16 mouse cellular contexts compared by ENCODE assay signal in the genomic region with DNA sequence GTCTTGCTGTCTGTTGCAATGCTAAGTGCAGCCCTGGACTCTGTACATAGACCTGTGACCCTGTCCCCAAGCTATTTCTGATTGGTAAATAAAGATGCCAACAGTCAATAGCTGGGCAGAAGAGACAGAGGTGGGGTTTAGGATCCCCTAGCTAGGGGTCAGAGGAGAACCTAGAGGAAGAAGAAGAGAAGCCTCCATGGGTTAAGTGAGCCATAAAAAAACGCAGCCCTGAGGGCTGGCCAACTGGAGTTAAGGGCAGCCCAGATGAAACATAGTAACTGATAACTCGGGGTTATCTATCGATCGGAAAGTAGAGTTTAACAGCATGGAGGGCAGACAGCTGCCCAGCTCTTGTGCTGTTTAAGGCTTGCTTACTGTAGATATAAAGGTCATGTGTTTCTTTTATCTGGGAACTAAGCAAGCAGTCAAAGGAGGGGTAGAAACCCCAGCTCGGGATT. TPM values are rescaled to one million over a fixed set of nuclear protein-coding genes. Genes with fewer than 3 reads are reported as not detected.
A peak's percentile ranks its signal among the peaks of the same experiment; 100 is the strongest.
DNase-seq lines count a peak whose midpoint lies in the region; ATAC-seq and TF ChIP-seq lines count a peak whose summit lies in the region.
"Had no signal": no experiment of that assay in that cellular context is flagged by ENCODE, and none has a peak within 500 bp of the region (broad histone marks: within the 10 kb centered on the region; RNA-seq: fewer than 3 reads in every experiment).

No protein-coding gene starts in this region.

- TF ChIP-seq CTCF in CH12.LX (conservative IDR thresholded peaks at IDR 0.05 in 1 of 2, IDR thresholded peaks at IDR 0.05 in 1 of 2; ENCODE audit: low read depth in 2 of 2, low read length in 2 of 2): no peak
- TF ChIP-seq CTCF in intestine, postnatal 0 days (IDR thresholded peaks at IDR 0.05; ENCODE audit: low read depth): no peak
- TF ChIP-seq CTCF in kidney, adult 2 months (conservative IDR thresholded peaks at IDR 0.05; ENCODE audit: insufficient read depth, insufficient read length, low read depth, low read length): no peak

- dilution Hi-C loops in CH12.LX (cut with MboI; ENCODE audit: extremely low pct_ligation_motif_present, extremely low pct_unique_long_range_greater_than_20kb, low sequenced_read_pairs): no loop called here

- H3K27ac ChIP-seq in heart, embryonic 15.5 days: peak overlapping the region; percentile 83; the same call in 1 of the 2 replicates
- peak overlapping the region; percentile 97 for H3K27ac ChIP-seq in CH12.LX (ENCODE audit: insufficient read depth, low read depth)
- peak overlapping the region; percentile 69 for H3K27ac ChIP-seq in intestine, postnatal 0 days (ENCODE audit: low read depth, low read length)
- no peak overlapping the region; the same call in 1 of the 2 replicates for H3K27ac ChIP-seq in kidney, adult 2 months (ENCODE audit: insufficient read depth, low read depth, low read length)
- H3K27ac ChIP-seq: hindbrain, embryonic 10.5 days had no signal

- no peaks in the 10 kb centered on the region for H3K36me3 ChIP-seq in heart, embryonic 15.5 days
- peaks cover 25 to 36% of the 10 kb centered on the region in 2 experiments for H3K36me3 ChIP-seq in CH12.LX (replicated peaks in 1 of 2; ENCODE audit: control insufficient read depth in 1 of 2, insufficient read depth in 1 of 2, low read length in 1 of 2)
- peaks cover 5% of the 10 kb centered on the region for H3K36me3 ChIP-seq in intestine, postnatal 0 days (ENCODE audit: control insufficient read depth, insufficient read depth)
- H3K36me3 ChIP-seq in kidney, adult 2 months (ENCODE audit: control insufficient read depth, insufficient read depth, low read length): no peaks in the 10 kb centered on the region

- no peaks in the 10 kb centered on the region for H3K9me3 ChIP-seq in heart, embryonic 15.5 days (replicated peaks)
- no peaks in the 10 kb centered on the region for H3K9me3 ChIP-seq in CH12.LX (replicated peaks; ENCODE audit: low read length)
- no peaks in the 10 kb centered on the region for H3K9me3 ChIP-seq in intestine, postnatal 0 days (ENCODE audit: control insufficient read depth)
- H3K9me3 ChIP-seq: hindbrain, embryonic 10.5 days; midbrain, embryonic 10.5 days had no signal

- no peak for TF ChIP-seq POLR2A in CH12.LX (IDR thresholded peaks at IDR 0.05; ENCODE audit: low read depth, low read length)
- no peak for TF ChIP-seq POLR2A in kidney, adult 2 months (IDR thresholded peaks at IDR 0.05; ENCODE audit: low read depth, low read length)

- H3K4me3 ChIP-seq in heart, embryonic 15.5 days: no peak overlapping the region
- H3K4me3 ChIP-seq in CH12.LX (replicated peaks in 1 of 3; ENCODE audit: low read depth in 2 of 3, low read length in 2 of 3, poor library complexity in 1 of 3): no peak overlapping the region
- no peak overlapping the region for H3K4me3 ChIP-seq in intestine, postnatal 0 days (ENCODE audit: low read depth, low read length)
- no peak overlapping the region for H3K4me3 ChIP-seq in kidney, adult 2 months (ENCODE audit: insufficient read depth, low read depth, low read length)
- H3K4me3 ChIP-seq: erythroblast, embryonic 14.5 days; hindbrain, embryonic 10.5 days; midbrain, embryonic 10.5 days had no signal

- no peaks in the 10 kb centered on the region for H3K27me3 ChIP-seq in heart, embryonic 15.5 days
- H3K27me3 ChIP-seq in CH12.LX (replicated peaks): no peaks in the 10 kb centered on the region
- no peaks in the 10 kb centered on the region for H3K27me3 ChIP-seq in intestine, postnatal 0 days (replicated peaks; ENCODE audit: control insufficient read depth, insufficient read depth, low read length)
- no peaks in the 10 kb centered on the region for H3K27me3 ChIP-seq in kidney, adult 2 months (replicated peaks; ENCODE audit: control insufficient read depth, insufficient read depth, low read length)

- in situ Hi-C loops in CH12.LX (cut with MboI; ENCODE audit: low pct_ligation_motif_present, low pct_unique_long_range_greater_than_20kb, low sequenced_read_pairs): loop anchor here (5.0 kb wide), 1 partner anchor 34 kb away; a partner anchor contains a TSS

- no peak overlapping the region for H3K9ac ChIP-seq in heart, embryonic 15.5 days
- H3K9ac ChIP-seq in CH12.LX (ENCODE audit: insufficient read depth, low read depth): peak overlapping the region; percentile 18
- no peak overlapping the region for H3K9ac ChIP-seq in intestine, postnatal 0 days (ENCODE audit: low read depth, low read length)

- TF ChIP-seq RAD21 in CH12.LX (IDR thresholded peaks at IDR 0.05; ENCODE audit: low read depth, low read length): no peak

- H3K79me2 ChIP-seq in CH12.LX (replicated peaks; ENCODE audit: control insufficient read depth, extremely low read depth, insufficient read depth, poor library complexity, severe bottlenecking): peaks cover 23% of the 10 kb centered on the region

- ATAC-seq in heart, embryonic 15.5 days (replicated peaks; ENCODE audit: insufficient number of reproducible peaks, insufficient read depth, low FRiP score, low read depth): no peak
- ATAC-seq in intestine, postnatal 0 days: peak; percentile 53
- peak; percentile 27; the same call in 1 of the 2 replicates for ATAC-seq in megakaryocyte progenitor cell, adult 5-6 weeks (replicated peaks; ENCODE audit: poor library complexity)

- H3K4me2 ChIP-seq in heart, embryonic 15.5 days: no peak overlapping the region
- H3K4me2 ChIP-seq in CH12.LX (ENCODE audit: insufficient read depth, low read depth, poor library complexity, severe bottlenecking): peak overlapping the region; percentile 77
- 0 out of 2 replicates have a peak overlapping the region, but pooled peaks have one; percentile 17 for H3K4me2 ChIP-seq in intestine, postnatal 0 days (replicated peaks; ENCODE audit: low read depth)
- H3K4me2 ChIP-seq: lung, embryonic 14.5 days had no signal

- DNase-seq in heart, adult 18-20 months: no peak
- DNase-seq in CH12.LX (ENCODE audit: extremely low read depth): no peak
- DNase-seq in spleen, postnatal 10 days (ENCODE audit: low spot score in 2 of 2): no peak
- no peak for DNase-seq in left cerebral cortex, adult 9 months (ENCODE audit: low spot score in 2 of 2)
- no peak for DNase-seq in kidney, adult 2 months
- DNase-seq: adrenal gland, postnatal 36 days; cerebellum, postnatal 14 days; kidney, adult 11 months; lung, embryonic 14.5 days had no signal

- no peak for TF ChIP-seq EP300 in CH12.LX (IDR thresholded peaks at IDR 0.05; ENCODE audit: low read length)

- 47% methylated on average over 5 of the region's 5 CpGs for WGBS in heart, embryonic 15.5 days
- WGBS in intestine, postnatal 0 days: 37% methylated on average over 5 of the region's 5 CpGs
- WGBS in kidney, adult 2 months: 72% methylated on average over 5 of the region's 5 CpGs

- H3K4me1 ChIP-seq in heart, embryonic 15.5 days (replicated peaks): peaks cover 48% of the 10 kb centered on the region
- H3K4me1 ChIP-seq in CH12.LX (ENCODE audit: control insufficient read depth in 1 of 2, insufficient read depth in 2 of 2): peaks cover 25 to 69% of the 10 kb centered on the region in 2 experiments
- H3K4me1 ChIP-seq in intestine, postnatal 0 days (replicated peaks; ENCODE audit: control insufficient read depth, insufficient read depth, low read length): peaks cover 28% of the 10 kb centered on the region
- H3K4me1 ChIP-seq in kidney, adult 2 months (ENCODE audit: control insufficient read depth, insufficient read depth, low read length): peaks cover 9% of the 10 kb centered on the region

TF ChIP-seq in CH12.LX, 34 proteins besides CTCF, POLR2A, EP300 and RAD21:
- TF ChIP-seq MAFK (IDR thresholded peaks at IDR 0.05; ENCODE audit: insufficient replicate concordance, low read length): no peak
- TF ChIP-seq ZKSCAN1 (IDR thresholded peaks at IDR 0.05; ENCODE audit: borderline replicate concordance, low read depth, low read length): no peak

RNA-seq across cellular contexts. Expression of a gene that starts 6.4 kb away (rescaled TPM):
- polyA plus RNA-seq in heart, embryonic 15.5 days (2015; fragmentation: Nextera tagmentation; extraction: Ambion mirVana): 9.9 and 13.5 TPM in 2 replicates
- 10 to 100 TPM in 1 of 2 experiments, 1 to 10 TPM in 1; 9.4 to 11.3 TPM for total RNA-seq in heart, adult 18-20 months (2021)
- total RNA-seq in CH12.LX (2012; rRNA removed) (18.7 and 20.9 TPM in 2 replicates), CH12.LX (2014; rRNA removed) (9.1 and 9.3 TPM in 2 replicates)
- polyA plus RNA-seq in CH12.LX (2012; ENCODE audit: insufficient read length, low read depth): 12.7 and 14.8 TPM in 2 replicates
- polyA plus RNA-seq in intestine, postnatal 0 days (2015; fragmentation: Nextera tagmentation; extraction: Ambion mirVana): 17.4 and 22.1 TPM in 2 replicates
- total RNA-seq in megakaryocyte progenitor cell, adult 5-6 weeks (2015): 6.9 and 8.4 TPM in 2 replicates
- total RNA-seq in megakaryocyte progenitor cell, adult 5-6 weeks (2017): 6.6 and 6.9 TPM in 2 replicates
- 24.6 and 28.7 TPM in 2 replicates for polyA plus RNA-seq in kidney, adult 2 months (2012; rRNA removed)

RNA-seq across cellular contexts. Expression of a gene that starts 24.7 kb away (rescaled TPM):
- 3.5 and 3.8 TPM in 2 replicates for polyA plus RNA-seq in heart, embryonic 15.5 days (2015; fragmentation: Nextera tagmentation; extraction: Ambion mirVana)
- total RNA-seq in heart, adult 18-20 months (2021): 10 to 100 TPM; 12.8 to 17.6 TPM
- total RNA-seq in CH12.LX (2012; rRNA removed) (9.3 and 15.4 TPM in 2 replicates), CH12.LX (2014; rRNA removed) (7.6 and 9.2 TPM in 2 replicates)
- 9.7 and 10.5 TPM in 2 replicates for polyA plus RNA-seq in CH12.LX (2012; ENCODE audit: insufficient read length, low read depth)
- polyA plus RNA-seq in intestine, postnatal 0 days (2015; fragmentation: Nextera tagmentation; extraction: Ambion mirVana): 6.6 and 8.8 TPM in 2 replicates
- 3.2 and 3.9 TPM in 2 replicates for total RNA-seq in megakaryocyte progenitor cell, adult 5-6 weeks (2015)
- total RNA-seq in megakaryocyte progenitor cell, adult 5-6 weeks (2017): 1.5 and 1.7 TPM in 2 replicates
- 1.2 and 1.3 TPM in 2 replicates for polyA plus RNA-seq in kidney, adult 2 months (2012; rRNA removed)

RNA-seq across cellular contexts. Expression of a gene that starts 36.4 kb away (rescaled TPM):
- polyA plus RNA-seq in heart, embryonic 15.5 days (2015; fragmentation: Nextera tagmentation; extraction: Ambion mirVana): 9.8 and 9.9 TPM in 2 replicates
- total RNA-seq in heart, adult 18-20 months (2021): under 1 TPM; 0.13 to 0.25 TPM
- 0.21 and 1.5 TPM in 2 replicates for total RNA-seq in CH12.LX (2012; rRNA removed)
- not detected in 2 replicates for total RNA-seq in CH12.LX (2014; rRNA removed)
- 0.84 and 1.2 TPM in 2 replicates for polyA plus RNA-seq in CH12.LX (2012; ENCODE audit: insufficient read length, low read depth)
- 19.3 and 21.3 TPM in 2 replicates for polyA plus RNA-seq in intestine, postnatal 0 days (2015; fragmentation: Nextera tagmentation; extraction: Ambion mirVana)
- total RNA-seq in megakaryocyte progenitor cell, adult 5-6 weeks (2015): 0.27 and 0.34 TPM in 2 replicates
- total RNA-seq in megakaryocyte progenitor cell, adult 5-6 weeks (2017): not detected in 2 replicates
- 113 and 170 TPM in 2 replicates for polyA plus RNA-seq in kidney, adult 2 months (2012; rRNA removed)
- total RNA-seq: adrenal gland, postnatal 36 days; granulocyte monocyte progenitor cell, adult 5-6 weeks had no signal
- polyA plus RNA-seq: erythroblast, embryonic 14.5 days had no signal
